Mouse (Mus musculus) G1E-ER4 (cell line): Measurements from ENCODE around the gene Bach2. TPM values are rescaled to one million over a fixed set of nuclear protein-coding genes. Genes with fewer than 3 reads are reported as not detected.

Source experiments
- GATA1 ChIP-seq: IDR thresholded peaks from one replicate; pipeline ENCODE4 v1.8.0; 2012; ENCODE audit warnings: low read length, inconsistent platforms
- polyA plus RNA-seq: library from polyadenylated mRNA; stranded (reverse); fragments of >175 nt; gene quantifications from 2 replicates; pipeline ENCODE4 v1.2.3, GENCODE M21; 2012

Gene Bach2
- not detected in 2 replicates for polyA plus RNA-seq

DNA sequence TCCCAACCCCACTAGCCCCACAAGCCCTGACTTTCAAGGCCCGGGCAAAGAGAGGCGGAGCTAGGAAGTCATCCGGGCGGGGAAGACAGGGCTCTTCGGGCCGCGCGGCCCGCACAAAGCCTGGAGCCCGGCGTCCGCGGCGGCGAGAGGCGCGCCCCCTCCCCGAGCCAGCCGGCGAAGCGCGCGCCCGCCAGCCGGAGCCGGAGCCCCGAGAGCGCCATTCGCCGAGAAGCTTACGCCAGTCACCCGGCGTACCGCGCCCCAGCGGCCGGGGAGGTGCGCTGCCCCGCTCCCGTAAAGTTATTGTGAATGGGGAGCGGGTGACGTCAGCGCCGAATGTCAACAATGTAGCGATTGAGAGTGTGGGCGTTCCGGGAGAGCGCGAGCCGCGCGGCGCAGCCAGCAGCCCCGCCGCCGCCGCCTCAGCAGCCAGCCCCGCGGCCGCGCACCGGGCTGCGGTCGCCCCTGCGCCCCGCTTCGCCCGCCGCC, at the start of gene Bach2:
TSS of gene Bach2 (plus strand) at position 439 of the 489 bp plus-strand sequence.
- no peak for TF ChIP-seq GATA1

DNA sequence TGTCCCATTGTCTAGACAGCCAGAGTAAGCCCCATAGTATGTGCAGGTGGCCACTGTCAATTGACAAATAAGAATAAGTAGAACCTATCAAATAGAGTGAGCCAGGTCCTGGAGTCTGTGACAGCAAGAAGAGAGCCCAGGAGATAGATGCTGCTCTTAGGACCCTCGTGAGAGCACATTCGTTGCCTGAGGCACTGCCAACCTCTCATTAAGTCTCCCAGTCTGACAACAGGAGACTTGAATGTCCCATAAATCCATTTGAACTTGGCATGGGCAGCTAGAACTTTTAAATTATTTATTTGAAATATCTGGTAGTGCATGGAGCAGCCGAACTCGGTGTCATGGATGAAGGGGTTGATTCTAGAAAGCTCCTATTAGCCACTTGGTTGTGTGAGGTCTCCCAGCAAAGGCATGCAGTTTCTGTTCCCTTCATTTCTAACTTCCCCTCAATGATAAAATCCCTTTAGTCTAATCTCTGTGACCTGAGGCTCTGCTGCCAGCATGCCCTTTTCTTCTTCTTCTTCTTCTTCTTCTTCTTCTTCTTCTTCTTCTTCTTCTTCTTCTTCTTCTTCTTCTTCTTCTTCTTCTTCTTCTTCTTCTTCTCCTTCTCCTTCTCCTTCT, 49.1 kb upstream of the Bach2 start:
- no peak for TF ChIP-seq GATA1

DNA sequence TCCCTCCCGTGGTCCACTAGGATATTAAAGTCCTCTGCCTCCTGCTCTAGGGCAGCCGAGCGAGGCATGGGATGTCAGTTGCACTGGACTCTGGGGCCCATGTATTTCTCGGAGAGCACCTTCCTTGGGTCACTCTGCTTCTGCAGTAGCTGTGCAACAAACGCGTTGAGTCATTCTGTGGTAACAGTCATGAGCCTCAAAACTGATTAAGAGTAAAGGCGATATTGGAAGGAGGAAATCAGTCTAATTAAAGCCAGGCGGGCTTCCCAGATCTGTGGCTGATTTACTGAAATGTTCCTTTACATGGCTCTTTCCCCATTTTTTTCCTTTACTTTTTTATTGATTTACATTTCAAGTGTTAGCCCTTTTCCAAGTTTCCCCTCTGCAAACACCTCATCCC, 48.1 kb upstream of the Bach2 start:
- no peak for TF ChIP-seq GATA1

DNA sequence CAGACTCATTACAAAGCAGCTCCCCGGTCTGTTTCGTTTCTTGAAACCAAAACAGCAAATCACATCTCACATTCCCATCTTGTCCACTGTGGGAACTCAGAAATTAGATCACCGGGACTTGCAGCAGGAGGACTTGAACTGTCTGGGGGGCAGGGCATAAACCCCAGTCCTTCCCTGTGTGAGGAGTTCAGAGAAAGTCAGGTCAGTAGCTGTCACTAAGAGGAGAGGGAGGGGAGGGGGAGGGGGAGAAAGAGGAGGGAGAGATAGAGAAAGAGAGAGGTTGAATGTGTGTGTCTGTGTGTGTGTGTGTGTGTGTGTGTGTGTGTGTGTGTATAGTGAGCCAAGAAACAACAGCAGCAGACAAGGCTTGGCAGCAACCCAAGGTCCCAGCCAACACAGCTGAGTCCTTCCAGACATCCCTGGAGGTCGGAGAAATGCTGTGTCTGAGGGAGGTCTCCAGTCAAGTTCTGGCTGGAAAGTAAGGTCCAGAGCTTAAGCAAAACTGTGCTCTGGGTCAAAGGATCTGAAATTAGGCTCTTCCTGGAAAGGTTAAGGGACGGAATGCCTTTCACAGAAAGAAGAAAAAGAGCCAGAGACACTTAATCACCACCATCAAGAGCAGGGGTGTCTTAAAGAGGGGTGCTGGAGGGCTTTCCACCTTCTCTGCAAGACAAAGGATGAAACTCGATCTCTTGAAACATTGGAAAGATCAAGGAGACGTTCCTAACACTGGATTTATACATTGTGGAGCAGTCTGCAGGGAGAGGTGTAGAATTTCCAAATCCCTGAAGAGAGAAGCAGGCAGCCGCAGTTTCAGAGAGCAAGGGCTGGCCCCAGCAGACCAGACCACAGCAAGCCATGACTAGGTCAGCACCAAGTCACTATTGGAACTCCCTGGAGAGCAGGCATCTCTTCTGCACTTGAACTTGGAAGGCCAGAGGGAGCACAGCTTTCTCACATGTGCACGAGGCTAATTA, 42.4 kb upstream of the Bach2 start:
- no peak for TF ChIP-seq GATA1

DNA sequence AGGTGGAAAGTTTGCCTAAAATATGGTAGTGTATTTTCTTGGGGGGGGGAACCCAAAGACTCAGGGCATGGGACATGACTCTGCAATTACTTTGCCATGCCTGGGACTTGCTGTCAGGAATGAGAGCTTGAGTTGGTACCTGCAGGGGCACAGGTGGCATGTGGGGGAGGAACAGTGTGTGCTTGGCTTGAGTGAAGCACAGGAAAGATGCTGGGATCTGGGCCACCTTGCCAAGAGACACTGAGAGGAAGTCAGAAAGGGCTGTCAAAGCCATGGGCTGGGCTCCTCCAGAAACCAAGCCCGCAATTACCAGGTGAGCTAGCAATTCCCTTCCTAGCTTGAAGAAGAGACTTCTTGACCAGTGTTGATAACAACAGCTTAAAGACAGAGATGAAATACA, 40.6 kb upstream of the Bach2 start:
- TF ChIP-seq GATA1 = no peak

DNA sequence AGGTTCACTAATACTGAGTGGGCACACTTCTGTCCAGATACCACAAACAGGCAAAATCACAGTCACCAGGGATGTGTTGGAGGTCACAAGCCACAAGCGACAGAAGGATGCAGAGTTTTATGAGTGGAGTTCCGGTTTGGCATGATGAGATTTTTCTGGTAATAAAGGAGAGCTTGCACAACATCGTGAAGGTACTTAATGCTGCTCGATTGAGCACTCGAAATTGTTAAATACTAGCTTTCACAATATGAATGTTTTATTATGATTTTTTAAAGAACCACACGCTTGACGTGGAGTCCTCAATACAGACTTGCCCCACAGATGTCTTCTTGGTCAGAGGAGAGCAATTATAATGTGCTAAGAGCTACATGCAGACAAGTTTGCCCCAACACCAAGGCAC, 40.0 kb upstream of the Bach2 start:
- TF ChIP-seq GATA1 = no peak

DNA sequence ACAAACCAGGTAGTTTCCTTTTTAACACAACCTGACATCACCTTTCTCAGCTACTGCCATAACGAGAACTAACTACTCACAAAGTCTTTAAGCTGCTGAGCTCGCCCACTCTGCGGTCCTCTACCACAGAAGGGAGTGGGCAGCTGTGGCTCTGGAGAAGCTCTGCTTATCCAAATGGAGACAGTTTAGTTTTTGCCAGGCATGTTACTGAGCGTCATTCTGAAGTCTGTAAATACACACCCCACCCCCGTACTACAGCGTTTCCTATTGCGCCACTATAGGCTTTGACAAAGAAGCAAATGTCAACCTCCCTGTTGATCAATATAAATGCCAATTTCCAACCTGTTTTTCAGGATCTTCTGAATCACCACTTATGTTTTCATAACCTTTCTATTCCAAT, 39.4 kb upstream of the Bach2 start:
- no peak for TF ChIP-seq GATA1

DNA sequence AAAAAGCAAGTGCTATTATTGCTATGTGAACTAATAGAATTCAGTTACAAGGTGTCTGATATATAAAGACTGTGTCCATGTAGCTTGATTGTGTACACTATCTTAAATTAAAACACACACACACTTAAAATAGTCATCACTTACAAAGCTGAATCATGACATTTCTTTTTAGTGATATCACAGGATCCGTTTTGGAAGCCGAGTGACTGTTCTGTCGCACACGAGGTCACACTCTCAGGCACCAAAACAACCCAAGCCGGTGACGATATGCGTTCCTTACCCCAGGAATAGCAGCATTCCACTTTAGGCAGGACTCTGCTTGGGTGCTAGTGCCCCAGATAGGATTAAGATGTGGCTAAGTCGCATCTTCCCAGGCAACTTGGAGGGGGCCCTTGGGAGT, 37.5 kb upstream of the Bach2 start:
- TF ChIP-seq GATA1 = no peak

DNA sequence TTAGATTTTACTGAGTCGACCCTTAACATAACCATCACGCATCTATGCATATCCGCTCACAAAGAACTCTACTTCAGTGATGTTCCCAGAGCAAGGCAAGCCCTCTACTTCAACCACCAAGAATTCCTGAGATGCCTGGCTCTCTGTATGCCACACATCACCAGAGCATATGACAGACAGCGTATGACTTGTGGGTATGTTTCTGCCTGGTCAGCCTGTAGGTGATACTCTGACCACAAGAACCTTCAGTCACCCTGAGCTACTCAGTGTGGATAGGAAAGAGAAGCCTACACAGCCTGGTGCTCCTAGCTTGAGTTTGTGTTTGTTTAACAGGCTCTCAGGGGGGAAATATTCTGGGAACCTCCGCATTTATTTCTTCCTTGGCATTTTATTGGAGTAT, 36.2 kb upstream of the Bach2 start:
- no peak for TF ChIP-seq GATA1

DNA sequence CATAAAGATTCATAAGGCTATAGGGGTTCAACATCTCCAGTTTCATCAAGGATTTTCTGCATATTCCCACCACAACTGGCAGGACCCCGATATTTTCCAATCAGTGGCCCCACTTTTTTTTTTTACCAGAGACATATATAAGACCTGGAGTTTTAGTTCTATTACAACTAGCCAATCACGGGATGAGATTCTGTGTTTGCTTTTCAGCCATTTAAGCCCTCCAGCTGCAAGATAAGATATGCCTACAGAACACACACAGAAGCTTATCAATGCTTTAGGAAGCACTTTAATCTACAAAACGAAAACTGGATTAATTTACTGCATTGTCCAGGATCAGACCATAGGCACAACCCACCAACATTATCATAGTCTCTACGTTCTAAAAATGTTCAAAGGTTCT, 33.8 kb upstream of the Bach2 start:
- TF ChIP-seq GATA1 = peak; percentile 59

DNA sequence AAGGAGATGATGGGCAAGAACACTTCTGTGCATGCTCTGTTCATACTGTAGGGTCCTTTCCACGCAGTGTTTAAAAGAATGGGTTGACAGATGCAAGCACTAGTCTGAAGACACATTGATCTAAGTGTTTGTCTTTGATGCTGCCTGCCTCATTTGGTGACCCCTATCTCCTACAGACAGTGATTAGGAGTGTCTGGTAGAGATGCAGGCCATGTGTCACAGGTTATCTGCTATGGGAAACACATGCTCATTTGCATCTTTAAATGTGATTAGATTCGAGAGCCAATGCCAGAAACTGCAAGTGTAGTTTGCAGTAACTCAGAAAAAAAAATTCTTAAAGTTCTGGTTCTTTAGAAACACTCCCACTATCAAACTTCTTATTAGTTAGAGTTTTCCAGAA, 32.8 kb upstream of the Bach2 start:
- peak; percentile 25 for TF ChIP-seq GATA1

DNA sequence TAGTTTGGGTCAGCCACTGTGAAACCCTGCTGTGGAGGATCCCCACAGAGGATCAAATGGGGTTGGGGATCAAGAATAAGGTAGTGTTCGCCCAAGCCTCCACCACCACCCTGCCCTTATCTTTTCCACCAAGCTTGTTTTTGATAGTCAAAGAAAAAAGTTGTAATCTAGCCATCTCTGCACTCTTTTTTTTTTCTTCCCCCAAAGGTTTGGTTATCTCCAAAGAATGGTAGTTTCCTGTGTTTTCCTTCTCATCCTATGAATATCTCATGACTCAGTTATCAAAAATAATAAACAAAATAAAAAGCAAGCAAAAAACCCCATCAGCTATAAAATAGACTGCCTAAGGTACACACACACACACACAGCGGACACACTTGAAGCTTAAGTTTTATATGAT, 28.6 kb upstream of the Bach2 start:
- TF ChIP-seq GATA1 = no peak

DNA sequence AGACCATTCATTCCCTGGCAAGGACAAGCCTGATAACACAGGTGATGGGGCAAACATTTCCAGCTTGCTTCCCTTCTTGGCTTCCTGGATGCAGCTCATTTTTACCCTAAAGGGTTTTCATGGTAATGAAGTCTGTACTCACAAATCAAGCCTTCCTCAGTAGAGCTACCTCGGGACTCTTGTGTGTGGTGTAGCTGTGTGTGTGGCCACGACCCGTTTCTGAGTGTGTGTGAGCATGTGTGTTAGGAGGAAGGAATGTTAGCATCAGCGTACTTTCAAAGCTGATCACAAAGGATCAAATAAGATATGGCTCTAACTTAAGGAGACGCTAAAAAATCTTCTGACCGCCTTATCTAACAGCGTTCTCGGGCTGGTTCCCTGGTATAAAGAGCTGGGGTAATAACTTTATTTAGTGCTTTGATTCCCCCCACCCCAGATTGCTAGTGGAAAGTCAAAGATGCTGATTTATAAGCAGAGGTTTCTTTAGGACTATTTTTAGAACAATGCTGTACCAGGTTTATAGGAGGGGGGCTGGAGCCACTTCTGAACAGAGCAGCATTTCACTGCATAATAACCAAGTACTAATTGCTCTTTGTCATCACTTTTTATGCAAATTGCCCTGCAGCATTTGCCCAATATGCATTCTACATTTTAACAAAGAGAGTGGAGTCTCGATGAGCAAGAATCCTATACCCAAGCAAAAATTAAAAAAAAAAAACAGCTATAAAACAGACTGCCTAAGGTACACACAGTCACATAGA, 28.0 kb upstream of the Bach2 start:
- TF ChIP-seq GATA1 = no peak

DNA sequence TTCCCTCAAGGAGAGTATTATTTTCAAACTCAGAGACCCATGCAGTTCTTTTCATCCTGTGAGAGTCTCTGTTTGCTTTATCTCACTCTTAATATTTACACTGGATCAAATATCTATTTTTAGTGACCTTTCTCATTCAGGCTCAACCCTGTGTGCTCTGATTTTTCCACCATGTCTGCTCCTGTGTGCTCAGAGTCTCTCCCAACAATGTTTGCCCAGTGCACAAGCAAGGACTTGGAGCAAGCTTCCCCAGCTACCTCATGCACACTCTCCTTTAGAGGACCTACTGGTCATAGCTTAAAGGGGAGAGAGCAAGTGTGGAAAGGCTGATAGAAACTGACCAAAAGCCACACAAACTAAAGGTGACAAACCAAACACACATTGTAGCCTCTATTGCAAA, 26.0 kb upstream of the Bach2 start:
- TF ChIP-seq GATA1 = no peak

DNA sequence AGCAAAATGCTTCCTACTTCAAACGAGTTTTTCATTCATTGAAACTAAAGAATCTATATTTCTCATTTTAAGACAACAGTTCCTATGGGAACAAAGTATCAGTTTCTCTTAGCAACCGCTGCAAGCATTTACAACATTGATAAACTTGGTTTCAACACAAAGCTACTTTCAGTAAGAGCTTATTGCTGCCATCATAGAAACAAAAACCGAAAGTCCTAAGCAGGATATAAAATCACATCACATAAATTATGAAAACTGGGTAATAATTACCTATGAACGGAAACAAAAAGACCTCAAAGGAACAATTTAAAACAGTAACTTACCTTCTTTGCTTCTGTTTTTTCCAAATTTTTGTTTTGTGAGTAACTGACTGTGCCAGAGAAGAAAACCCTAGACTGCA, 22.1 kb upstream of the Bach2 start:
- TF ChIP-seq GATA1 = no peak

DNA sequence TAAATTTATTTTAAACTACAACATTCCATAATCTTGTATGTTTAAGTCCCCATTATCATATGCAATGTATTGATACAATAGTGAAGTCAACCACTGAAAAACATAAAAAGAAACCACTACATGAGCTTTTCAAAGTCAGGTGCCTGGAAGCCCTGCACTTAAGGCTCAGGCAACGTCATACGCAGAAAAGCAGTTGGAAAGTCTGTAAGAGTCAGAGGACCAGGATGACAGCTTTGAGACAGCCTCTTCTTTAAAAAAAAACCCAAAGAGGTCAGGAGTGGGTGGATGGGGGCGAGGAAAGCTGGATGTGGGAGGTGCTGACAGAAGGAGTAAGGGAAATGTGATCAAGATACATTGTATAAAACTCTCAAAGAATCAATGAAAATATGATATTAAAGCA, 21.6 kb upstream of the Bach2 start:
- no peak for TF ChIP-seq GATA1
